Mouse (Mus musculus) gonadal fat pad, adult 2 months (tissue): ENCODE data around the gene Fbxl21. TPM values are rescaled to one million over a fixed set of nuclear protein-coding genes. Genes with fewer than 3 reads are reported as not detected.

Source experiments
- DNase-seq: peaks from one replicate; pipeline ENCODE4 v3.0.0-alpha.2; 2012; ENCODE audit warnings: low read depth
- polyA plus RNA-seq: library from polyadenylated mRNA; depleted of rRNA; stranded (reverse); fragments of >200 nt; gene quantifications from 2 replicates; pipeline ENCODE4 v1.2.3, GENCODE M21; 2012; rRNA removed

Gene Fbxl21
- polyA plus RNA-seq, 1 experiment: 1.3 TPM

DNA sequence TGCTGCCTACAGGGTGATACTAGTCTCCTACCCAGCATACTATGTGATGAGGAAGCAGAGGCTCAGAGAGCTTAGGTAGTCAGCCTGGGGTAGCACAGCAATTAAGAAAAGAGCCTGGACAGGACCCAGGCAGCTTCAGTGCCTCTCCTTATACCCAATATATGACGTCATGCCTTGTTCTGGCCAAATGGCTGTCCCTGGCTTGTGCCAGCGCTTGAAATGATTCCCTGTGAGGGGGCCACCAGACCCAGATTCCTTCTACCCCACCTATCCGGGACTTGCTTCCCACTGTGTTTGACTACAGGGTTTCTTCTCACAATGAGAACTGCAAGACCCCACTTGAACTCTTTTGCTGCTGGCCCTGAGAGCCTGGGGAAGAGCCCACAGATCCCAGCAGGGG, 59.2 kb downstream of the Fbxl21 start:
- no peak for DNase-seq

DNA sequence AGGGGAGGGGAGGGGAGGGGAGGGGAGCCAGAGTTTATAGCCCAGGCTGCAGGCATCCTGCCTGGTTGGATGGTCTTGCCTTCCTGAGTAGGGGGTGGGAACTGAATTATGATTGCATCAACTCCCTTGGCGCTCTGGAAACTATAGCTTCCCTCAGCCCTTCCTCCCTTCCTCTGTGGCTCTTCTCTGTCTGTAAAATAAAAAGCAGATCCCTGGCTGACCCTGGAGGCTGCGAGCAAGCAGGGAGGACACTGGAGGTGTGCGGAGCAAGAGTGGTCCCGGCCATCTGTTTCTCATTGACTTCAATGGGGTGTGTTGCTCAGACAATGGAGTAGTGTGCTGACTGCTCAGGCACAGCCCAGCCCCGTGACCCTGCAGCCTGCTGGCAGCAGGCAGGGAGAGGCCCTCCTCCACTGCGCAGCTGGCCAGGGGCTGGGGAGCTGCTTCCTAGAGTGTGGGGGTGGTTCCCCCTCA, 59.7 kb downstream of the Fbxl21 start:
- no peak for DNase-seq

DNA sequence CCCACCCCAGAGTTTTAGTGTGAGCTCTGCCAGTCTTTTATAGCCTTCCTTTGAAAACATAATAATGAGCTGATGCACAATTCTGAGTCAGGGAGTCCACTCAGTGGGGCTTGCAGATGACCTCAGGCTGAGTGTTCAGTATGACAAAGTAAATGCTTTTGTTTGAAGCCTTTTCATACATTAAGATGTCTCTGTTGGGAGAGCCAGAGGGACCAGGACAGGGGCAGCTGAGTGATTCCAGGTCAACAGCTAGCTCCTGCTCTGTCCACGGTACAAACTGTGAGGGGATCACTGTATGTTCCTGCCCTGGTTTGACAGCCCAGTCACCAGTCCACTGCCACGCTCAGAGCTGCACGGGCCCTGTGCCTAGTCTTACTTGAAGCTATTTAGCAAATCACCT, 60.4 kb downstream of the Fbxl21 start:
- DNase-seq: no peak

DNA sequence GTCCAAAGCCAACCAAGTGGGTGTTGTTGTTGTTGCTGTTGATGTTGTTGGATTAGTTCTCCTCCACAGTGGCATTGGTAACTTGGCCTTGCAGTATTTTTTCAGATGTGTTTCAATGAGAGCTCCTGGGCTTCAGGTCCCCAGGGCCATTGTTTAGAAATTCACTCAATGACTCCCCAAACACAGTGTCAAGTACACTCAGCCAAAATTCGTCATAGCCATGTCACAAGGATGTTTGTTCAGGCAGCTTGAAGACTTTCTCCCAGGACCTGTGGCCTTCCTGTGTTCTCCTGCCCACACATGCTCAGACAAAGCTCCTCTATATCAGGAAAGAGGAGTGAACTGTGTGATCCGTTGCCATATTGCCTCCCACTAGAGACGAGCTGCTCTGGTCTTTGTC, 63.8 kb downstream of the Fbxl21 start:
- DNase-seq: no peak

Other genes with a start within 250 kb of the Fbxl21 start
- gene Cxcl14, start 225.9 kb upstream of the Fbxl21 start, polyA plus RNA-seq: 26.4 and 45.4 TPM in 2 replicates
- not detected in 2 replicates for gene Gm3045, start 95.9 kb upstream of the Fbxl21 start, polyA plus RNA-seq
- 2.6 and 4.1 TPM in 2 replicates for gene Slc25a48, start 84.1 kb upstream of the Fbxl21 start, polyA plus RNA-seq
- not detected in 2 replicates for gene Il9, start 40.2 kb upstream of the Fbxl21 start, polyA plus RNA-seq
- 0.27 TPM in 1 of 2 replicates, not detected in the other for gene Lect2, start 26.0 kb downstream of the Fbxl21 start, polyA plus RNA-seq
- gene Tgfbi, start 87.1 kb downstream of the Fbxl21 start, polyA plus RNA-seq: 42.4 and 49.4 TPM in 2 replicates
- 25.8 and 31.7 TPM in 2 replicates for gene Smad5, start 180.5 kb downstream of the Fbxl21 start, polyA plus RNA-seq
- 0.11 TPM in 1 of 2 replicates, not detected in the other for gene Gm45623, start 231.4 kb downstream of the Fbxl21 start, polyA plus RNA-seq